Mouse (Mus musculus) colon, adult 2 months (tissue): ENCODE data around the gene Atic. TPM values are rescaled to one million over a fixed set of nuclear protein-coding genes. Genes with fewer than 3 reads are reported as not detected.

Source experiments
- polyA plus RNA-seq: library from polyadenylated mRNA; depleted of rRNA; stranded (reverse); fragments of >200 nt; gene quantifications from 2 replicates; pipeline ENCODE4 v1.2.3, GENCODE M21; 2012; rRNA removed

Gene Atic
- 21.3 and 24.3 TPM in 2 replicates for polyA plus RNA-seq

DNA sequence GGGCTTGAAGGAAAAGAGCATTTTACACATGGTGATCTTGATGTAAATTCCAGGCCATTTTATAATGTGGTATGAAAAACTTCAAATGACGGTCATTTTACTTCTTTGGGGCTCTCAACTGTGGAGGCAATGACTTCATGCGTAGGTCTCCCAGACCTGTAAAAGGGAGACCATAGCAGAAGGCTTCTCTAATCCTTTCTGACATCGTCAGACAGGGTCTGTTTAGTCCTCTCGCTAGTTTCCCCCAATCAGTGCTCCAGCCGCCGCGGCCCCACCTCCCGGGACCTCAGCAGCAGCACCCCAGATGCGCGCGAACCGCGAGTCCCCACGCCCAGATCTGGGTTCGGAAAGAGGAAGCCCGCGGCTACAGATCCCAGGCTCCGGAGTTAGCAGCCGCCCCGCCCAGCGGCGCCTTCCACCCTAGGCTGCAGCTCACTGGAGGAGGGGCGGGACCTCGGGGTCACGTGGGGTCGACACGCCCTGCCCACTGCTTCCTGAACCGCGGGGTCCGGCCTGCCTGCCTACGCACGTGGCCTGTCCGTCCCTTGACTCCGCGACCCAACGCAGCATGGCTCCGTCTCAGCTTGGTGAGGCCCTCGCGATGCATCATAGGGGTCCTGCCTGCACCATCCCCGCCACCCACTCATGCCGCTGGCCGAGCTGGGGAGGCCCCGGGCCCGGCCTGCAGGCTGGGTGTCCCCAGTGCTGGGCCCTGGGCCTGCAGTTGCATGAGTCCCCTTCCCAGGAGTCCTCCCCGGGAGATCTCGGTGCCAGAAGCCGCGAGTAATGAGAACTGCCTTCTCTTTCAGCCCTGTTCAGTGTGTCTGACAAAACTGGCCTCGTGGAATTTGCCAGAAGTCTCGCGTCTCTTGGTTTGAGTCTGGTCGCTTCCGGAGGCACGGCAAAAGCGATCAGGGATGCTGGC is at the start of gene Atic:
Gene Atic, plus strand, starts transcription at position 463 of the 925 bp plus-strand sequence.

Other genes starting within 250 kb of the Atic start
- 0.78 and 1.3 TPM in 2 replicates for gene Abca12, start 142.2 kb upstream of the Atic start, polyA plus RNA-seq
- 250 and 271 TPM in 2 replicates for gene Fn1, start 96.0 kb downstream of the Atic start, polyA plus RNA-seq